Mouse (Mus musculus): ENCODE data around the gene Cyp4a31. TPM values are rescaled to one million over a fixed set of nuclear protein-coding genes. Genes with fewer than 3 reads are reported as not detected.
"Not testable (repeated sequence)": the region's sequence is repeated elsewhere in the genome, so short reads cannot be mapped to it uniquely, and the experiment has no call there.

Gene Cyp4a31
- polyA plus RNA-seq, 1 experiment from 2014 or later, result not detected

- no peak for ATAC-seq (replicated peaks; ENCODE audit: low FRiP score)
Observed at GRCm38 (mm10) chr4:115557861-115558561, 5.4 kb upstream of the Cyp4a31 start.

GRCm38 (mm10) chr4:115561236-115561635 is 2.2 kb upstream of the Cyp4a31 start:
- H3K4me2 ChIP-seq; ATAC-seq (replicated peaks; ENCODE audit: low FRiP score); H3K36me3 ChIP-seq (ENCODE audit: control insufficient read depth, insufficient read depth, low read length); DNase-seq (ENCODE audit: low spot score); H3K9ac ChIP-seq (ENCODE audit: low read depth, low read length); H3K4me1 ChIP-seq (replicated peaks; ENCODE audit: control insufficient read depth, insufficient read depth, low read length); H3K27me3 ChIP-seq (replicated peaks; ENCODE audit: control insufficient read depth, insufficient read depth, low read length); H3K4me3 ChIP-seq (ENCODE audit: low read depth, low read length); H3K27ac ChIP-seq (ENCODE audit: low read depth, low read length); H3K9me3 ChIP-seq (ENCODE audit: control insufficient read depth, low read length): not testable (repeated sequence)
- 59% methylated on average over 5 of the region's 5 CpGs for WGBS

More at GRCm38 (mm10) chr4:115557861-115558561, 5.4 kb upstream of the Cyp4a31 start:
- Histone ChIP-seq H3K27me3 (replicated peaks; ENCODE audit: control insufficient read depth, insufficient read depth, low read length) (no peaks in the 10 kb centered on the region), H3K9me3 (ENCODE audit: control insufficient read depth, low read length) (no peaks in the 10 kb centered on the region), H3K9ac (ENCODE audit: low read depth, low read length) (no peak overlapping the region), H3K4me2 (no peak overlapping the region), H3K4me3 (ENCODE audit: low read depth, low read length) (no peak overlapping the region), H3K4me1 (replicated peaks; ENCODE audit: control insufficient read depth, insufficient read depth, low read length) (no peaks in the 10 kb centered on the region), H3K36me3 (ENCODE audit: control insufficient read depth, insufficient read depth, low read length) (no peaks in the 10 kb centered on the region), H3K27ac (ENCODE audit: low read depth, low read length) (no peak overlapping the region)
- 71% methylated on average over 4 of the region's 4 CpGs for WGBS
- DNase-seq (ENCODE audit: low spot score), result no peak

GRCm38 (mm10) chr4:115564469-115565225 is 1.2 kb downstream of the Cyp4a31 start:
- H3K9ac ChIP-seq (ENCODE audit: low read depth, low read length); H3K36me3 ChIP-seq (ENCODE audit: control insufficient read depth, insufficient read depth, low read length); ATAC-seq (replicated peaks; ENCODE audit: low FRiP score); H3K4me2 ChIP-seq; H3K9me3 ChIP-seq (ENCODE audit: control insufficient read depth, low read length); H3K4me1 ChIP-seq (replicated peaks; ENCODE audit: control insufficient read depth, insufficient read depth, low read length); H3K27me3 ChIP-seq (replicated peaks; ENCODE audit: control insufficient read depth, insufficient read depth, low read length); DNase-seq (ENCODE audit: low spot score); H3K27ac ChIP-seq (ENCODE audit: low read depth, low read length); H3K4me3 ChIP-seq (ENCODE audit: low read depth, low read length): not testable (repeated sequence)
- WGBS, result 71% methylated on average over 6 of the region's 6 CpGs

GRCm38 (mm10) chr4:115575255-115575654 is 11.8 kb downstream of the Cyp4a31 start:
- ATAC-seq (replicated peaks; ENCODE audit: low FRiP score) (no peak), DNase-seq (ENCODE audit: low spot score) (no peak)
- Histone ChIP-seq H3K4me1 (replicated peaks; ENCODE audit: control insufficient read depth, insufficient read depth, low read length) (no peaks in the 10 kb centered on the region), H3K4me3 (ENCODE audit: low read depth, low read length) (no peak overlapping the region), H3K27ac (ENCODE audit: low read depth, low read length) (no peak overlapping the region), H3K9me3 (ENCODE audit: control insufficient read depth, low read length) (no peaks in the 10 kb centered on the region), H3K36me3 (ENCODE audit: control insufficient read depth, insufficient read depth, low read length) (no peaks in the 10 kb centered on the region), H3K4me2 (no peak overlapping the region), H3K27me3 (replicated peaks; ENCODE audit: control insufficient read depth, insufficient read depth, low read length) (no peaks in the 10 kb centered on the region), H3K9ac (ENCODE audit: low read depth, low read length) (no peak overlapping the region)
- WGBS, result 74% methylated on average over 3 of the region's 3 CpGs

- Histone ChIP-seq H3K4me3 (ENCODE audit: low read depth, low read length) (no peak overlapping the region), H3K36me3 (ENCODE audit: control insufficient read depth, insufficient read depth, low read length) (no peaks in the 10 kb centered on the region), H3K27ac (ENCODE audit: low read depth, low read length) (no peak overlapping the region), H3K9ac (ENCODE audit: low read depth, low read length) (no peak overlapping the region), H3K9me3 (ENCODE audit: control insufficient read depth, low read length) (no peaks in the 10 kb centered on the region), H3K27me3 (replicated peaks; ENCODE audit: control insufficient read depth, insufficient read depth, low read length) (no peaks in the 10 kb centered on the region), H3K4me2 (no peak overlapping the region), H3K4me1 (replicated peaks; ENCODE audit: control insufficient read depth, insufficient read depth, low read length) (no peaks in the 10 kb centered on the region)
- DNase-seq (ENCODE audit: low spot score), result no peak
- 74% methylated on average over 2 of the region's 2 CpGs for WGBS
- no peak for ATAC-seq (replicated peaks; ENCODE audit: low FRiP score)
Observed at GRCm38 (mm10) chr4:115575776-115576175, 12.3 kb downstream of the Cyp4a31 start.

GRCm38 (mm10) chr4:115583036-115583435 is 19.6 kb downstream of the Cyp4a31 start:
- ATAC-seq (replicated peaks; ENCODE audit: low FRiP score), result peak; percentile 93
- no peak for DNase-seq (ENCODE audit: low spot score)
- H3K4me3 ChIP-seq (ENCODE audit: low read depth, low read length), result no peak overlapping the region
- H3K4me1 ChIP-seq (replicated peaks; ENCODE audit: control insufficient read depth, insufficient read depth, low read length), result no peaks in the 10 kb centered on the region
- no peaks in the 10 kb centered on the region for H3K27me3 ChIP-seq (replicated peaks; ENCODE audit: control insufficient read depth, insufficient read depth, low read length)
- H3K27ac ChIP-seq (ENCODE audit: low read depth, low read length), result no peak overlapping the region
- no peaks in the 10 kb centered on the region for H3K9me3 ChIP-seq (ENCODE audit: control insufficient read depth, low read length)
- no peak overlapping the region for H3K4me2 ChIP-seq
- H3K36me3 ChIP-seq (ENCODE audit: control insufficient read depth, insufficient read depth, low read length), result no peaks in the 10 kb centered on the region
- H3K9ac ChIP-seq (ENCODE audit: low read depth, low read length), result no peak overlapping the region

GRCm38 (mm10) chr4:115596357-115596756 is 32.9 kb downstream of the Cyp4a31 start:
- WGBS, result 90% methylated on average over 1 of the region's 1 CpGs
- ATAC-seq (replicated peaks; ENCODE audit: low FRiP score) (no peak), DNase-seq (ENCODE audit: low spot score) (no peak)
- Histone ChIP-seq H3K27ac (ENCODE audit: low read depth, low read length) (no peak overlapping the region), H3K9me3 (ENCODE audit: control insufficient read depth, low read length) (no peaks in the 10 kb centered on the region), H3K27me3 (replicated peaks; ENCODE audit: control insufficient read depth, insufficient read depth, low read length) (no peaks in the 10 kb centered on the region), H3K4me2 (no peak overlapping the region), H3K4me1 (replicated peaks; ENCODE audit: control insufficient read depth, insufficient read depth, low read length) (no peaks in the 10 kb centered on the region), H3K4me3 (ENCODE audit: low read depth, low read length) (no peak overlapping the region), H3K36me3 (ENCODE audit: control insufficient read depth, insufficient read depth, low read length) (no peaks in the 10 kb centered on the region), H3K9ac (ENCODE audit: low read depth, low read length) (no peak overlapping the region)

GRCm38 (mm10) chr4:115596824-115597336 is 33.4 kb downstream of the Cyp4a31 start:
- H3K27ac ChIP-seq (ENCODE audit: low read depth, low read length), result no peak overlapping the region
- ATAC-seq (replicated peaks; ENCODE audit: low FRiP score) (no peak), DNase-seq (ENCODE audit: low spot score) (no peak)
- no peak overlapping the region for H3K4me2 ChIP-seq
- no peak overlapping the region for H3K9ac ChIP-seq (ENCODE audit: low read depth, low read length)
- 59% methylated on average over 2 of the region's 2 CpGs for WGBS
- no peaks in the 10 kb centered on the region for H3K27me3 ChIP-seq (replicated peaks; ENCODE audit: control insufficient read depth, insufficient read depth, low read length)
- H3K4me3 ChIP-seq (ENCODE audit: low read depth, low read length), result no peak overlapping the region
- no peaks in the 10 kb centered on the region for H3K9me3 ChIP-seq (ENCODE audit: control insufficient read depth, low read length)
- H3K36me3 ChIP-seq (ENCODE audit: control insufficient read depth, insufficient read depth, low read length), result no peaks in the 10 kb centered on the region
- H3K4me1 ChIP-seq (replicated peaks; ENCODE audit: control insufficient read depth, insufficient read depth, low read length), result no peaks in the 10 kb centered on the region
